Mouse (Mus musculus): ENCODE measurements around the gene Slc25a53.
A peak's percentile ranks its signal among the peaks of the same experiment; 100 is the strongest.
"Not testable (repeated sequence)": the region's sequence is repeated elsewhere in the genome, so short reads cannot be mapped to it uniquely, and the experiment has no call there.

Slc25a53 gene

DNA sequence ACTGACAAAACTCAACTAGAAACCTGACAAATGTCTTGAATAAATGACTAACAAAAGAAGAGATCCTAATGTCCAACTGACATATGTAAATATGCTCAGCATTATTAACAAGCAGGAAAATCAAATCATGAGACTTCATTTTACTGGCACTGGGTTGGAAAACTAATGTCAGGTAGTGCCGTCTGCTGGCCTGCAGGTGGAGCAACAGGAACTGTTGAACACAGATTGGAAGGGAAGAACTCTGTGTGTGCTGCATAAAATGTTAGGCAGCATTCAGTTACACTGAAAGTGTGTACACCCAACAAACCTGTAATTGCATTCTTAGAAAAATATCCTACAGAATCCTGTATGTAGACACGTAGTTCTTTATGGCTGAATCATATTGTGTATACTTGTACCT lies 78.4 kb downstream of the Slc25a53 start:
- DNase-seq (ENCODE audit: low spot score in 2 of 2), result no peak

DNA sequence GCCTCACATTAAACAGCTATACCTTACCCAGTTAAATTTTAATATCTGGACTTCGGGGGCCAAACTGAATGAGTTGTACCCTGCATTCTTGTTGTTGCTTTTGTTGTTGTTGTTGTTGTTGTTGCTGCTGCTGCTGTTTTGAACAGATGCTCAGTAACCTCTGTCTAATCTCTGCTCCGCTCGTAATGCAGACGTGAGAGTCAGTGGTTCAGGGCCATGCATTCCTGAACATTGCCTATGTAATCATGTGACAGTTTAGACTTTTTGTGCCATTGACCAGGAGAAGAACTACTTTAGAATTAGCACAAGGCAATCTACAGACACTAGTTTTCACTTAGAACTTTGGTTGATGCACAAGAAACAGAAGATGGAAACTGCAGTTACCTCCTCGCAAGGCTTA lies 79.8 kb downstream of the Slc25a53 start:
- DNase-seq (ENCODE audit: low spot score in 2 of 2), result not testable (repeated sequence)

DNA sequence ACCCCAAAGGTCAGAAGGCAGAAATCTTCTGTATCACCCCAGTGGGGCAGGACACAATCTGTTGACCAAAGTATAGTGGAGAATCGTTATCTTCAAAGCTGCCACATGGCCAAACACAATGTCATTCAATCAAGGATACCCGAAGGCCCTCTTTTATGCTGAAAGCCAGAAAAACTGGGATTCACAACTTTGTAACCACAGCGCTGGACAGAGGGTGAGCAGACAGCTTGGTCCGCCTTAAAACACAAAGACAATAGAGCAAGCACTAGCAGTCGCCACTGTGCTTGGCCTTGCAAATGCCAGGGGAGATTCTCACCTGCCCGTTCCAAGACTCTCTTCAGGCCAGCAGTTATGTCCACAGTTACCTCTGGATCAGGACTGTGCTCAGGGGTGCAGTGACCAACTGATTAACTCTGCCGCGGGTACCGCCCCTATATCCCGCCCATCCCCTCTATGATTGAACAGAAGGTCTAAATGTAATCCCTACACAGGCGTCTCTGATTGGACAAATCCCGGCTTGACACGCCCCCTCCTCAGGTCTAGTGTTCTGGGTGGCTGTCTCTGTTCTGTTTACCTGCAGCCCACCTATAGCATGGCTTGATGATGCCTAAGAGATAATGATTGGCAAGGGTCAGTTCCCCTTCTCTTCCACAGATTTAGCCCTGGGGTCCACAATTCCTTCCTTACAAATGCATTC lies 80.4 kb downstream of the Slc25a53 start:
- DNase-seq (ENCODE audit: low spot score in 2 of 2), result peak; percentile 20 to 69

DNA sequence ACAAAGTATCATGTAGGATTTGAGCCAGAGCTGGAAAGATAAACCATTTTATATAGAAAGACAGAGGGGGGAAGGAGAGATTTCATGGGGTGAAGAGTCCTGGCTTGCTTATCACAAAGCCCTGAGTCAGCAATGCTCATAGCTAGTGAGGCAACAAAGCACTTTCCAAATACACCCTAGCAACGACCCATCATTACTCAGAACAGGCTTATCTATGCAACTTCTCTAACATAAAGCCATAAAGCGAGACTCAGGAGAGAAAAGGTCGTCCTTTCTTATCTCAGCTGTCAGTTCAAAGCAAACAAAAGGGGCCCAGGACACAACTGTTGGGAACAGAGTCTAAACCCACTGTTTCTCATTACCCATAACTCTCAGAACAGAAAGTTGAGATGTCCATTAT lies 100.1 kb downstream of the Slc25a53 start:
- DNase-seq (ENCODE audit: low spot score in 2 of 2), result no peak
